Mouse (Mus musculus) adrenal gland, postnatal 25 days (tissue): ENCODE results near the gene Gls2. TPM values are rescaled to one million over a fixed set of nuclear protein-coding genes. Genes with fewer than 3 reads are reported as not detected.
"Not testable (repeated sequence)": the region's sequence is repeated elsewhere in the genome, so short reads cannot be mapped to it uniquely, and the experiment has no call there.

Experiments
- DNase-seq: peaks from one replicate; pipeline ENCODE4 v3.0.0; 2021; ENCODE audit warnings: mixed read lengths
- total RNA-seq: library from RNA; stranded (reverse); gene quantifications from 2 replicates; pipeline ENCODE4 v1.2.3, GENCODE M21; 2021

Gls2 gene
- total RNA-seq, 1 experiment from 2014 or later: 1.3 TPM

DNA sequence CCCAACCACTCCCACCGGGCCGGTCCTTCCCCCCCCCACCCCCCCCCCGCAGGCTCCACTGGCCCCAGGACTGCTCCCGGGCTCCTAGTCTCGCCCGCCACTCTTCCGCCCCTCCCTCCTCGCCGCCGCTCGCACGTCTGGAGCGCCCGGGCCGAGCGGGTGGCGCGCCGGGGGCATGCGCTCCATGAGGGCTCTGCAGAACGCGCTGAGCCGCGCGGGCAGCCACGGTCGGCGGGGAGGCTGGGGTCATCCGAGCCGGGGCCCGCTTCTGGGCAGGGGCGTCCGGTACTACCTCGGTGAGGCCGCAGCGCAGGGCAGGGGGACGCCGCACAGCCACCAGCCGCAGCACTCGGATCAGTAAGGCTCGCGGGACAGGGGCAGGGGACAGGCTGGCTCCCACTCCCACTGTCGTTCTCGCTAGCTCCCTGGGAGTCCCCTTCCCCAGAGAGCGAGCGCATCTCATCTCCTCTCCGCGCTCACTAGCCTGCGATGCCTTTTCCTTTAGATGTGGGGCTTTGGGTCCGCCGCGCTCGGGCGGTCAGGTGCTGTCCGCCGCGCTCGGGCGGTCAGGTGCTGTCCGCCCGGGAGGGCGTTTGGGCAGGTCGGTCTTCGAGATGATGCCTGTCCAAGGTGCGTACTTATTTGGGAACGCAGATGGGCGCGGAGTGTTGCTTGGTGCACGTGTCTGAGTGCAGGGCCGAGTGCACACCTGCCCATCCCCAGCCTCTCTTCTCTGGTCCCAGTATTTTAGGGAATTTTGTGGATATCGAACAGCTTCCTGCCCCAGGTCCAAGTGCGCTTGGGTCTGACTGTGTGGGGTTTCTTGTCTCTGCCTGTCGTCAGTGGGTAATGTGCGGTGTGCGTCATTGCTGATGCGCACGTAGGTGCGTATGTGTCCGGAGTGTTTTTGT lies 549 bp downstream of the Gls2 start:
- no peak for DNase-seq

DNA sequence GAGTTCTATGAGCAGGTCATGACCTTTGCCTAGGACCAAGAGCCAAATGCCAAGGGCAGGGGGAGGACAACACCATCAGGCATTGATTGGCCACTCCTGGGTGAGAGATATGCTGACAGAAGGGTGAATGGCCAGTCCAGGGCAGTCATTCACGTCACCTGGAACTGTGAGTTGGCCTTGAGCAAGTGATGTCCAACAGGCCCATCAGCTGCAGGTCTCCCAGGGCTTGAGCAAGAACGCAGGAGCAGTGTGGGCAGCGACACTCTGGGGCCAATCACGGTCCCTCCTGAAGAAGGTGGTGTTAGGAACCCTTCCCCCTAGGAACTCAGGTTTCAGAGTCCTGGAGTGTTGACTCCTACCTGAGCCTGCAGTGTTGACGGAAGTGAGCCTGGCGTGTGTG lies 7.6 kb downstream of the Gls2 start:
- no peak for DNase-seq

DNA sequence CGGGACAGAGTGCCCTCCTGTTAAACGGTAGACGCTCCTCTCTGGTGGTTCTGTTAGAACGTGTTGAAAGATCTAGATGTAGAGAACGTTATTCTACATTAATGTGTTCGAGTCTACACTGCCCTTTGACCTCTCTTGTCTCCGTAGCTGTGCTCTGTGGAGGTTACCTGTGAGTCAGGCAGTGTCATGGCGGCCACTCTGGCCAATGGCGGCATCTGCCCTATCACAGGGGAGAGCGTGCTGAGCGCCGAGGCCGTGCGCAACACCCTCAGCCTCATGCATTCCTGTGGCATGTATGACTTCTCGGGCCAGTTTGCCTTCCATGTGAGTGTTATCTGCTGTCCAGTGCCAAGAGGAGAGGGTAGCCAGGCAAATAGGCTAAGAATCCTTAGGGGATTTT lies 10.7 kb downstream of the Gls2 start:
- DNase-seq: no peak

DNA sequence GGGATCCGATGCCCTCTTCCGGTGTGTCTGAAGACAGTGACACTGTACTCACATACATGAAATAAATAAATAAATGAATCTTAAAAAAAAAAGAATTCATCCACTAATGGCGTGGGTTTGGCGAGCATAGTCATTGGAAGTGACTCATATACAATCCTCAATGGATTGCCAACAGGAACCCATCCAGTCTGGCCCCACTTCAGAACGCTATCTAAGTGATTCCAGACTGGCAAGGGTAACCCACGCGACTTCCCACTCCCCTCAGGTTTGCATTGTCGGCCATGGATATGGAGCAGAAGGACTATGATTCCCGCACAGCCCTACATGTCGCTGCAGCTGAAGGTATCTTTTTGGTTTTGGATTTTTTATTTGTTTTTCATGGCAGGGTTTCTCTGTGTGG lies 14.1 kb downstream of the Gls2 start:
- no peak for DNase-seq

DNA sequence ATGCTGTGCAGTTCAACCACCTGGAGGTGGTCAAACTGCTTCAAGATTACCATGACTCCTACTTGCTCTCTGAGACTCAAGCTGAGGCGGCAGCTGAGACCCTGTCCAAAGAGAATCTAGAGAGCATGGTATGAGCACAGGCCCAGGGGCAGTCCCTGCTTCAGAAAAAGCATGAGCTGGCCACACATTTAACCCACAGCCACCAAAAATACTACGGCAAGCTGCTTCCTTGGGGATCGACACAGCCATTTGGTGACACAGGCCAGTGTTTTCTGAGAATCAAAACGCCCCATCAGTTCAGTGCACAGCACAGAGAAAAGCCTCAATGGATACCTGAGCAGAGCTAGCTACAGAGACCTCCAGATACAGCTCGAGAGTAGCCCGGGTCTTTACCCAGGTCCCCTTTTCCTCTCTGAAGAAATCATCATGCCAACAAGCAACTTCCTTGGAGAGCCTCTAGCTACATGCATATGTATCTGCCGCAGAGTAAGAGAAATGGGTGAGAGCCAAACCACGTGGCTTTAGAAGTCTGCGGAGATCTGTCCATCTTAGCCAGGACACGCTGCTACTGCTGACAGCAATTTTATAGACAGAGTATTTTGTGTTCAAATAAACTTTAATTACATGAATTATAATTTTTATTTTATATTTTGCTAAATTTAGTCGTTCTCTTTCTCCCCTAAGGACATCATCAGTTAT lies 15.2 kb downstream of the Gls2 start:
- no peak for DNase-seq

DNA sequence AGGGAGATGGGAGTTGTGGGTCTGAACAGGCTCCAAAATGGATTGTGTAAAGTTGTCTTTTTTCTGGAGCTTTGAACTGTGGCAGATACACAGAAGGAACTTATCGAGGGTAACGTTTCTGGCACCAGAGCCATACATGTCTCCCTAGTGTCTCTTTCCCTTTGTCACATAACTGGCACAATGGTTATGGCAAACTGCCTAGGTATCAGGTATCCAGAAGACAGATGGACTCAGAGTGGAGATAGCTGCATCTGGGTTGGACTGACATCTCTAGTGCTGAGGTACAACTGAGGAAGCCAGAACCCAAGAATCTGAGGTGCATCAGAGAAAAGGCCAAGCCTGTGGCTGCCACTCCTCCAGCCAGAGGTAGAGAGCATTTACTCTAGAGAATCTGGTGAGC lies 15.9 kb downstream of the Gls2 start:
- DNase-seq: no peak

DNA sequence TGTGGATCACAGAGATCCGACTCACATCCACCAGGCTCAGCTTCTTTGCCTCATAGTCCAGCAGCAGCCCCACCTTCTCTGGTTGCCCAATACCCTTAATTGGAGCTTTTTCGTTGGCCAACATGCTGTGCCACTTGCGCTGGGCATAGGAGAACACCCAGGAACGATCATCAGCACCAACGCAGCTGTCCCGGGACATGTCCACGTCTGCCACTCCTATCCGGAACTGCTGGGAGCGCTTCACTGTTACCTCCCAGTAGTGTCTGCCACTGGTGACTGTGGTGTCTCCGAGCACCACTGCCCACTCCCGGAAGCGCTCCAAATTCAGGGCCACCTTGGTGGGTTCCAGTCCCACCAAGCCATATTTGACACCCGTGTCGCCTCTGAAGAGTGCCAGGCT lies 16.7 kb downstream of the Gls2 start:
- peak; percentile 23 for DNase-seq

DNA sequence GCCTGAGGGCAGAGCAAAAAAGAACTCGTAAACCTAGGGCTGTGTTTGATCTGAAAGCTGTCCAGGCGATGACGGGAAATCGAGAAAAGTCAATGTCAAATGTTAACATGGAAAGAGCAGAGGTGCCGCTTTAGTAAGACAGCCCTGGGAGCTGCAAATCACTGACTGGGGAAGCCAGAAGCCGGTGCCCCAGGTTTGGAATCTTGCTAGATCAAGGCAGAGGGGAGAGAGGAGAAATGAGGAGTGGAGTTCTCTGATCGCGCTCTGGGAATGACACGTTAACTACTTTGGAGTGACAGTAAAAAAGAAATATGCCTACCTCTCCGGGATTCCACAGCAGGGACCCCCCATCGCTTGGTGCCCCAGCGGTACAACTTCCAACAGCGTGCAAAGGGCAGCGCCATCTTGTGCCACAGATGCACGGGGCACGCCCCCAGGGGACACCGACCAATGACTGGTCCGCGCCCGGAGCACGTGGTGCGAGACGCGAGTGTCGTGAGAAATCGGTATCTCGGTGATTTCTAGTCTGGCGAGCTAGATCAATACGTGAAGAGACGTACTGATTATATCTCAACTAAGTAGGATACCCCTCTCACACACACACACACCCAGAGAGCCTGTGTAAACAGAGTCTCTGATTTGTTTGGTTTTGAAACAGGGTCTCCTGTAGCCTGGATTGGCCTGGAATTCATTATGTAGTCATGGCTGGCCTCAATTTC lies 17.3 kb downstream of the Gls2 start, which contains the start of gene Spryd4:
Spryd4 (minus strand) TSS at position 418 of the 719 bp plus-strand sequence.
- peak; percentile 92 for DNase-seq

DNA sequence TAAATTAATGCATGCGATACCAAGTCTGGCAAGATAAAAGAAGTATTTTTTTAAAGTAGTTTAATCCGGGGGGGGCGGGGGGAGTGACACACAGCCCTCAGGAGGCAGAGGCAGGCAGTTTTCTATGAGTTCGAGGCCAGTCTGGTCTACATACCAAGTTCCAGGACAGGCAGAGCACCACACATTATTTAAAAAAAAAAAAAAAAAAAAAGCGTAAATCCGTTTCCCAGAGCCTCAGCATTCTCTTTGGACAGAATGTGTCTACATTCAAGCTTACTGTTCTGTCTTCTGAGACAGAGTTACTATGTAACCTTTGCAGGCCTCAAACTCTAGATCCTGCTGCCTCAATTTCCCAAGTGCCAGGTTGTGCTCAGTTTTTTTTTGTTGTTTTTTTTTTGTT lies 17.9 kb downstream of the Gls2 start:
- DNase-seq: no peak

DNA sequence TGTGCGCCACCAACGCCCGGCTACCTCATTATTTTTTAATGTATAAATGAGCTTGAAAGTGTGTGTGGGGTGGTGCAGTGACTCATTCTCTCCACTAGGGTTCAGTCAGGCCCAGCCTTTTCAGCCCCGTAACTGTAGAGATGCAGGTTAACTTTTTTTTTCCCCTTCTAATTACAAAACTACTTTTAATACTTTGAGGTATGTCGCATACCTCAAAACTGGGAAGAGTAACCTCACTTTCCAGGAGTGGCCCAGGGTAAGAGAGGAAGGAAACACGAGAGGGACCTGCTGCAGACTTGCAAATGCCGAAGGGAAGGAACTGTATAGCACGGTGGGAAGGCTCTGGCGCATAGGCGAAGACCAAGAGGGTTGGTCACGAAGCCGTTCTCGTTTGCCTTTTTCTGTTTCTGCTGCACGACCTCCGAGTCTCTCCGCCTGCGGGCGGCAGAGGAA lies 18.6 kb downstream of the Gls2 start:
- DNase-seq: peak; percentile 35

DNA sequence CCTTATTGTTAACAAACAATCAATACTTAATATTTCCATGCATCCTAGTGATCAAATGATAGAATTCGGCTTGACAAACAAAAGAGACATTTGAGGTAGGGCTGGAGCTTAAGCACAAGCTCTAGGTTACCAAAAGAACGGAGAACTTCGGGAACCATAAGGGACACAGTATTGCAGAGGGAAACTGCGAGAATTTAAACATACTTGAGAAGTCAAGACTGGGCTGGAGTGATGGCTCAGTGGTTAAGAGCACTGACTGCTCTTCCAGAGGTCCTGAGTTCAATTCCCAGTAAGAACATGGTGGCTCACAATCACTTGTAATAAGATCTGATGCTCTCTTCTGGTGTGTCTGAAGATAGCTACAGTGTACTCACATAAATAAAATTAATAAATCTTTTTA lies 19.9 kb downstream of the Gls2 start:
- DNase-seq: not testable (repeated sequence)

DNA sequence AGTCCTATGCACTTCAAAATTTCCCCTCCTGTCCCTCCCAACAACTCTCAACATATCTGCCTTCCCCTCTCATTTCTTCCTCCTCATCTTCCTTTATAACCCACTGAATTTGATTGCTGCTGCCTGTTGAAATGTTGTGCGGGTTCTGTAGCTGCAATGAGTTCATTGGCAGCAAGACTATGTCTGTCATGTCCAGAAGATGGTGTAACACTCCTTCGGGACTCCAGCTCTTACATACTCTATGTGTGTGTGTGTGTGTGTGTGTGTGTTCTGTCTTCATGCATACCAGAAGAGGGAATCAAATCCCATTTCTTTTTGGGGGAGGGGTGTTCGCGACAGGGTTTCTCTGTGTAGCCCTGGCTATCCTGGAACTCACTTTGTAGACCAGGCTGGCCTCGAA lies 20.7 kb downstream of the Gls2 start:
- no peak for DNase-seq

DNA sequence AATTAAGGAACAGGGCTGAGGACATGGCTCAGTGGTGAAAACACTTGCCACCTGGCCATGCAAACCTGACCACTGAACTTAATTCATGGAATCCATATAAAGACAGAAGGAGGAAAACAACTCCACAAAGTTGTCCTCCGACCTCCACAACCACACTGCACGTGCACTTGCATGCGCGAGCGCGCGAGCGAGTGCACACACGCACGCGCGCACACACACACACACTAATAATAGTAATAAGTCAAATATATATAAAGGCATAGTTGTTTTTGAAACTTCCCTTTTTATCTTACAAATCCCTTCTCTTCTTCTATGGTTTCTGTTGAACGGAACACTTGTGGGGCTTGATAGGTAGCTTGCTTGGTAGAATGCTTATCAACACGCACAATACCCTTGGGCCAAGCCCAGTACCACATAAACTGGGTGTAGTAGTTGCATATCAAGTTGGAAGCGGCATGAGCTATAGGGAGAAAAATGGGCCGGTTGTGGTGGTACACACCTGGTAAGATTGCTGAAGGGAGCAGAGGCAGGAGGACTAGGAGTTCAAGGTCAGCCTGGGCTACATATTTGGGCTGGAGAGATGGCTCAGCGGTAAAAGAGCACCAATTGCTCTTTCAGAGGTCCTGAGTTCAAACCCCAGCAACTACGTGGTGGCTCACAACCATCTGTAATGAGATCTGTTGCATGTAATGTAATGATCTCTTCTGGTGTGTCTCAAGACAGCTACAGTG lies 24.3 kb downstream of the Gls2 start:
- no peak for DNase-seq

DNA sequence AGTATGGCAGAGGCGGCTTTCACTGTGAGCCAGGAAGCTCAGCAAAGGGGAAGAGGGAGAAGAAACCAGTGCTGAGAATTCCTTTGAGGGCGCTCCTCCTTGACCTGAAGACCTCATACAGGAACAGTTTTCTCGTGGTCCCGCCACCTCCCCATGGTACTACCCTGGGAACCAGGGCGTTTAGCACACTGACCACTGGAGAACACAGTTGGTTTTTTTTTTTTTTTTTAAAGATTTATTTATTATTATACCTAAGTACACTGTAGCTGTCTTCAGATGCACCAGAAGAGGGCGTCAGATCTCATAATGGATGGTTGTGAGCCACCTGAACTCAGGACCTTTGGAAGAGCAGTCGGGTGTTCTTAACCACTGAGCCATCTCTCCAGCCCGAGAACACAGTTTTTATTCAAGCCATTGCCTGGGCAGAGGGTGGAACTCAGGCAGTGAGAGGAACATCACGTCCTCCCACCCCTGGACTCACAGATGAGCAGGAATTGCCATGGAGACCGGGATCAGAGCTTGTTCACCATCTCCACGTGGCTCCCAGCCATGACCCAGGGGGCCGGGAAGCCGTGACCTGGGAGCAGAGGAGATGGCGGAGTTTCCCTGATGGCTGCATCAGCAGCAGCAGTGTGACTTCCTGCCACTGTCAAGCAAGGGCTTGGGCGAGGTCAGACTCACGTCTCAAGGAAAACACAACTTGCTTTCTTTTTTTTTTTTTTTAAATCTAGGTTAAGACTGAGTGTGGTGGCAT lies 27.5 kb downstream of the Gls2 start:
- DNase-seq: no peak

DNA sequence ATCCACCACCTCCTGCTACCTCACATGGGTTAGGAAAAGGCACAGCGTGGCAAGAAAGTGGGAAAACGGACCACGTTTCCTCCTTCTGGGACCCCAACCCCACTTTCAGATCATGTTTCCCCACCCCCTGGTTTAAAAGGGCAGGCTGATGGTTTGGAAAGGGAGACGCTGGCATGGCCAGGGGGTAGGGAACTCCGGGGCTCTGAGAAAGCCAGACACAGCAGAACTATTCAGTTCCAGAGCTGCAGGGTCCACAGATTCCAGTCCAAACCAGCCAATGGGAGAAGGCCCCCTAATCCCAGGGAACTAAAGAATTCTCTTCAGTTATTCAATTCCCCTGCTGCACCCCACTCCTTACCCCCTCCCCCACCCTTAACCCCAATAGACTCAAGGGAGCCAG lies 30.8 kb downstream of the Gls2 start:
- no peak for DNase-seq

DNA sequence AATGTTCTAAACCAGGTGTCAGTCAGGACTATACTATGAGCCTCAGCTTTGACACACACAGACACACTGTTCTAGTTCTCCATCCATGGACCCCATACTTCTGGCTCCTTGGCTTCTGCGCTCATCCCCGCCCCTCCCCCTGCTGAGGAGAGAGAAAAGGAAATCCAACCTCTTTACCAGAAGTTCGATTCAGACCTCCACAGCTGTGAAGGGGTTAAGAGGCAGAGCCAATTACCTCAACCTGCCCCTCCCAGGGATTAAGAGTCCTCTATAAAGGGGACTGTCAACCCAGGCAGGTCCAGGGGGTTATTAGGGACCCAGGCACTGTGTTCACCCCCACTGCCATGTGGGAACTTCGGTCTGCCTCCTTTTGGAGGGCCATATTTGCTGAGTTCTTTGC lies 31.3 kb downstream of the Gls2 start, which contains the start of gene Mip:
Mip (plus strand) TSS at position 301 of the 400 bp plus-strand sequence.
- DNase-seq: no peak

DNA sequence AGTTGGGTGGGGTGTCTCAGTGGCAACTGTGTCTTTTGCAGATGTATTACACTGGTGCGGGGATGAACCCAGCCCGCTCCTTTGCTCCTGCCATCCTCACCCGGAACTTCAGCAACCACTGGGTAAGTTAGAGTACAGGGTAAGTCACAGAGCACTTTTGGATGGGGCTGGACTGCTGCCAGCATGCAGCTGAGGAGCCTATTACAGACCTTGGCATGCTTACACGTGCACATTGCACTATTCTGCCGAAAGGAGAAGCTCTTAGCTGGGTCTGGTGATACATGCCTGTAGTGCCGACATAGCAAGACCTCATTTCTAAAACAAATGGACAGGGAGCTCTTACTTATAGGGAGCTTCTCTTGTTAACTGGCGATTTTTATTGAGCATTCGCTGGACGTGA lies 33.3 kb downstream of the Gls2 start:
- DNase-seq: no peak

DNA sequence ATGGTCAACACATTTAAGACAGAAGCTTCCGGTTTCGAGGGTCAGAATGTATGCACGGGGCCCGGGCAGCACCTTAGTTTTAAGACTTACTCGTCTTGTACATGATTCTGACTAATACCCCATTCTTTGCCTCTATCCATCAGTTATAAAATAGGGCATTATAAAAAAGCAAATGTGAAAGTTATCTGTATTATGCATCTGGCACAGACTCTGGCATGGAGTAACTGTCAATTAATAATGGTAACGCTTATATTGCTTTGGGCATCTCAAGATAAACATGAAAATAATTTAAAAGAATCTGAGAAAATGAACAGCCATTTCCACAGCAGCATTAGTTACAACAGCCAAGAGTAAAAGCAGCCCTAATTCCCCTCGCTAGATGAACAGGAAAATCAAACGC lies 33.8 kb downstream of the Gls2 start:
- no peak for DNase-seq

DNA sequence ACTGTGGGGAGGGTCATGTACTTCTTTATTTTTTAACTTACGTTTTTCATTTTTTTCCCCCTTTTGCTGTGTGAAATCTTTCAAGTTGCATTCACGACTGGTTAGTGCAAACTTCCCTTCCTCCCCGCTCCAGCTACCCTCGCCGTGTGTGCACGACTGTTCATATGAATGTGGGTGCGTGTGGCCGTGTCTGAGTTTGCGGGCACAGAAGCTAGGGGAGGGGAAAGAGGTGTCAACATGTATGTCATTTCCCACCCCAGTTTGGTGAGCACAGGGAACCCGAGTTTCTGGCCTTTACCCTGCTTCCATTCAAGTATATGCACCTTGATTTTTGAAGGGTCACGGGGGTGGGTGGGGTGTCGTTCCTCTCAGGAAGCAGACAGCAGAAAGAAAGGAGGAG lies 36.3 kb downstream of the Gls2 start:
- DNase-seq: no peak

DNA sequence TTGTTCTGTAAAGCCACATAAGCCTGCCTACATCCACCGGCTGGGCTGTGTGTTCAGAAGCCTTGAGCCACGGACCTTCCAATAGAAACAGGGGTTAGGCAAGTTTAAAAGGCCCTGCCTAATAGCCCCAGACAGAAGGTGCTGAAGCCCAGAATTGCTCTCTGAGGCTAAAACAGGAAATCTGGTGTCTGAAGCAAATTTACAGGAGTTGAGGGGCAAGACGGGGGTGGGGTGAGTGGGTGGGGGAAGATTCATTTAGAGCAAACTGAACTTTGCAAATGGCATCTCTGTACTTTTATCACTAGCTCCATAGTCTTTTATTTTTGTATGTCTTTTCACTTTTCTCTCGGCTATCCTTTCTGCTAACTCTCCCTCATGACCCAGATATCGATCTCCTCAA lies 36.9 kb downstream of the Gls2 start:
- DNase-seq: no peak

DNA sequence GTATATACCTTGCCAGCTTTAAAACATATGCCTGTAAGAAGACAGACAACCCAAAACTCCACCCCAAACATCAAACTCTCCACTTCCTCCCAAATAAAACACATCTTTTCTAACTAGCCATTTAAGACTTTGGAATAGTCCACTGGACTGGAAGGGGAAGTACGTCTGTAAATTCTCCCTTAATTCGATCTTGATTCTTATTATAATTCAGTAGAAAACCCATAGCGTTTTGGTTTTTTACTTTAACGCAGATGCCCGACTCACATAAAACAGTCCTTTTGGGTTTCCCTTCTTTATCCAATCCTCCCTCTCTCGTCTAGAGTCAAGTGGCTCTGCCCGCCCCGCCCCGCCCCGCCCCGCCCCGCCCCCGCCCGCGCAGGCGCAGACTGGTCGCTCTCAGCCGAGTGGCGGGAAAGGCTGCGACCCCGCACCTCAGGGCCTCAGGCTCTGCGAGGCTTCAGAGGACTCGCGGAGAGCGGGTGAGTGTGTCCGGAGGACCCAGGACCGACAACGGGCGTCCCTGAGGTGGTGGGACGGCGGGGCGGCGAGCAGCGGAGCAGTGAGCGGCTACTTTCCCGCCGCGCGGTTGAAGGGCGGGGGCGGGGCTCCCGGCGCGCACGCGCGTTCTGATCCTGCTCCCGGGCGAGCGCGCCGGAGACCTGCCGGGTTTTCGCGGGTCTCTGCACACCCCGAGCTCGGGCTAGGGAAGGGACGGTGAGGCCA lies 37.6 kb downstream of the Gls2 start, which contains the start of gene Timeless:
Timeless (plus strand) TSS at position 369 of the 723 bp plus-strand sequence.
- peak; percentile 89 for DNase-seq
